Mouse (Mus musculus) olfactory bulb, adult 2 months (tissue): ENCODE data around the gene Aldh8a1.

Experiments used
- CTCF ChIP-seq: fragments of 200-500 bp; IDR thresholded peaks from 2 replicates; pipeline ENCODE4 v1.5.1; 2012; ENCODE audit warnings: low read depth, mild to moderate bottlenecking, low read length, moderate library complexity; ENCODE audit not compliant: insufficient read depth
- POLR2A ChIP-seq: fragments of 200-500 bp; IDR thresholded peaks from 2 replicates; pipeline ENCODE4 v1.6.1; 2012; ENCODE audit warnings: mild to moderate bottlenecking, low read depth, low read length, moderate library complexity; ENCODE audit not compliant: insufficient read depth

- no peak for TF ChIP-seq CTCF
- no peak for TF ChIP-seq POLR2A
Measured at GRCm38 (mm10) chr10:21404822-21405221, 27.7 kb downstream of the Aldh8a1 start.
